In genomic region chrX:36082917-36083316, GRCm38 (mm10) we compare ENCODE assay signal across 8 mouse cellular contexts. TPM values are rescaled to one million over a fixed set of nuclear protein-coding genes. Genes with fewer than 3 reads are reported as not detected.
A peak's percentile ranks its signal among the peaks of the same experiment; 100 is the strongest.
DNase-seq lines count a peak whose midpoint lies in the region; ATAC-seq and TF ChIP-seq lines count a peak whose summit lies in the region.

No protein-coding gene starts in this region.

- H3K4me1 ChIP-seq in lung, adult 2 months (ENCODE audit: control insufficient read depth, insufficient read depth, low read length): no peaks in the 10 kb centered on the region
- H3K4me1 ChIP-seq in hindbrain, embryonic 12.5 days: no peaks in the 10 kb centered on the region

- no peak overlapping the region for H3K4me2 ChIP-seq in hindbrain, embryonic 12.5 days (replicated peaks)

- no peaks in the 10 kb centered on the region for H3K36me3 ChIP-seq in hindbrain, embryonic 12.5 days

- H3K9me3 ChIP-seq in hindbrain, embryonic 12.5 days (replicated peaks): no peaks in the 10 kb centered on the region

- H3K27ac ChIP-seq in hindbrain, embryonic 12.5 days: no peak overlapping the region

- H3K27me3 ChIP-seq in hindbrain, embryonic 12.5 days: no peaks in the 10 kb centered on the region

- no peak for TF ChIP-seq POLR2A in lung, adult 2 months (IDR thresholded peaks at IDR 0.05; ENCODE audit: borderline replicate concordance, extremely low read depth, low read depth, low read length)

- peak; percentile 42 to 53 for DNase-seq in lung, adult 18-20 months
- no peak for DNase-seq in lung, adult 2 months
- peak; percentile 33 for DNase-seq in adipocyte (ENCODE audit: low spot score)
- peak; percentile 10 to 40 for DNase-seq in heart, adult 9 months (ENCODE audit: low spot score in 2 of 2)
- DNase-seq in monocyte, adult 2 months (ENCODE audit: low read depth in 1 of 2, low spot score in 2 of 2): peak; percentile 72 to 76
- no peak for DNase-seq in testis, postnatal 10 days (ENCODE audit: low spot score)
- DNase-seq in MN1 (ENCODE audit: low spot score): no peak

- no peak for TF ChIP-seq CTCF in lung, adult 2 months (IDR thresholded peaks at IDR 0.05; ENCODE audit: insufficient read depth, low read length)

- 59% methylated on average over 1 of the region's 1 CpGs for WGBS in lung, adult 2 months
- WGBS in hindbrain, embryonic 12.5 days: 85% methylated on average over 1 of the region's 1 CpGs

- ATAC-seq in hindbrain, embryonic 12.5 days (ENCODE audit: low FRiP score): no peak

- H3K9ac ChIP-seq in hindbrain, embryonic 12.5 days: no peak overlapping the region

- H3K4me3 ChIP-seq in lung, adult 2 months (replicated peaks; ENCODE audit: extremely low read depth, low read depth, low read length): no peak overlapping the region
- no peak overlapping the region for H3K4me3 ChIP-seq in hindbrain, embryonic 12.5 days

RNA-seq across cellular contexts. Expression of gene Il13ra1, which starts 29.0 kb away (rescaled TPM):
- 5.4 and 7.8 TPM in 2 replicates for polyA plus RNA-seq in lung, adult 2 months (2012; rRNA removed)
- 5.4 and 5.5 TPM in 2 replicates for polyA plus RNA-seq in hindbrain, embryonic 12.5 days (2016; fragmentation: Nextera tagmentation; extraction: Ambion mirVana)

Comparison
In these comparisons a context has a peak if more than half of its experiments do, and no peak if none do; other contexts are left out.
1. DNase-seq: peak in lung, adult 18-20 months (2 of 2), adipocyte (single experiment), heart, adult 9 months (2 of 2) and monocyte, adult 2 months (2 of 2); none in lung, adult 2 months (single experiment), testis, postnatal 10 days (single experiment) and MN1 (single experiment).